Mouse (Mus musculus): ENCODE data around the gene Elovl3.

DNA sequence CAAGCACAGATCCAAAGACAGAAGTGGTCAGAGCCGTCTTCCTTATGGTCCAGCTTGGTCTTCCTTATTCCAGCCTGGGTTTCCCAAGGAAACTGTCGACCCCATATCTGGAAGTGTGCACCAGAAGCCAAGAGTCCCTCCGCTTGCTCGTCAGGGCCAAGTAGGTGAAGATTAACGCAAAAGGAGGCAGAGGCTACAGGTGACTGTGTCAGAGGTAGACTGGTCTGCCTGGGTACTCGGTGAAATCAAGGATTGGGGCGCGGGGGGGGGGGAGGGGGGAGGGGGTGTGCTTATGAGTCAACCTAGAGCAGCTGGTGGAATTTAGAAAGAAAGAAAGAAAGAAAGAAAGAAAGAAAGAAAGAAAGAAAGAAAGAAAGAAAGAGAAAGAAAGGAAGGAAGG, 414 bp upstream of the Elovl3 start:
- TF ChIP-seq CTCF (IDR thresholded peaks at IDR 0.05; ENCODE audit: borderline replicate concordance, insufficient read depth, low read length), result no peak
- no peak for TF ChIP-seq POLR2A (IDR thresholded peaks at IDR 0.05; ENCODE audit: low read depth, low read length)
